Mouse (Mus musculus) macrophage (primary cell): ENCODE measurements around the gene Zfp831. TPM values are rescaled to one million over a fixed set of nuclear protein-coding genes. Genes with fewer than 3 reads are reported as not detected.

Experiments used
- H3K27ac ChIP-seq: fragments of 350-480 bp; formaldehyde crosslinking; 2 replicates; pipeline ENCODE4 v1.9.0; 2021
- H3K36me3 ChIP-seq: fragments of 350-480 bp; formaldehyde crosslinking; 2 replicates; pipeline ENCODE4 v1.9.0; 2021; ENCODE audit errors: inconsistent target
- H3K4me3 ChIP-seq: fragments of 350-480 bp; formaldehyde crosslinking; 2 replicates; pipeline ENCODE4 v1.9.0; 2021; ENCODE audit errors: inconsistent target
- H3K79me2 ChIP-seq: fragments of 350-480 bp; formaldehyde crosslinking; 2 replicates; pipeline ENCODE4 v1.9.0; 2021; ENCODE audit errors: inconsistent target
- WGBS: methylation state at CpG from one replicate; pipeline ENCODE4 v1.1.7; 2026; ENCODE audit warnings: inconsistent platforms; ENCODE audit not compliant: missing documents; 5-methylcytosine and 5-hydroxymethylcytosine counted together
- polyA plus RNA-seq: library from polyadenylated mRNA; stranded (reverse); fragments of 250-400 nt; gene quantifications from 3 replicates; pipeline ENCODE4 v1.2.4, GENCODE M21; 2018; ENCODE audit warnings: inconsistent platforms

Gene Zfp831
- polyA plus RNA-seq, 1 experiment from 2014 or later, result 0.03 TPM

DNA sequence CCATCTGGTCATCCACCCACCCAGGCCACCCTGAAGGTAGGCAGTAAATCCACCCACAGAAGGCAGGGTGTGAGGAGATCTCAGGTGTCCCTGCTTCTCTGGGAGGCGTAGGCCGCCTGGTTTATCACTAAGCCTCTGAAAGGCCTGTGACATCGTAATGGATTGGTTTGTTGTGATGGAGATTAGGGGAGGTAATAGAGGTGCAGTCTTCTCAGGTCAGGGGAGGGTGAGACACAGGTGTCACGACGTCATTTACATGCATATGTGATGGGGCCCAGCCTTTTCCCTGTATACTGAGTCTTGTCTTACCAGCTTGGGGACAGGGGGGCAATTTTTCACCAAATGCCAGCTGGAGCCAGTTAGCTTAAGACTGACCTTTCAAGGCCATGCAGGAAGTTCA lies 22.1 kb downstream of the Zfp831 start:
- H3K27ac ChIP-seq, result no peak overlapping the region
- no peak overlapping the region for H3K4me3 ChIP-seq
- H3K79me2 ChIP-seq, result no peaks in the 10 kb centered on the region
- WGBS, result 94% methylated on average over 5 of the region's 5 CpGs
- no peaks in the 10 kb centered on the region for H3K36me3 ChIP-seq

DNA sequence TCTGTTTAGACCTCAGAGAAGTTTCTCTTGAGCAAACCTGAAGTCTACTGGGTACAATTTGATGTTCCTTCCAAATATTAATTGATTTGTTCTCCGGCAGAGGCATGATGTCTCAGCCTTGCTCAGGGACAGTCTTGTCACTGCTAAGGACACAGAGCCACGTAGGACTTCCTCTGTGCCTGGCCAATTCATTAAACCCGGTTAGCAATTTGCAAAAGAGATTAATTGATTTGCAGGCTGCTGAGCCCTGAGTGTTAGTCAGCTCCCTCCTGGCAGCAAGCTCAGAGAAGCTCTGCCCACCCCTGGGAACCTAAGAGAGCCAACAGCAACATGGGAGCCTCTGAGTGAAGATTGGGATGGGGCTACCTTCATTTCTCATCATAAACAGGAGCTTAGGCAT lies 25.5 kb downstream of the Zfp831 start:
- no peak overlapping the region for H3K27ac ChIP-seq
- no peaks in the 10 kb centered on the region for H3K36me3 ChIP-seq
- H3K79me2 ChIP-seq, result no peaks in the 10 kb centered on the region
- 81% methylated on average over 3 of the region's 3 CpGs for WGBS
- no peak overlapping the region for H3K4me3 ChIP-seq

- no peaks in the 10 kb centered on the region for H3K36me3 ChIP-seq
- no peaks in the 10 kb centered on the region for H3K79me2 ChIP-seq
- no peak overlapping the region for H3K27ac ChIP-seq
- H3K4me3 ChIP-seq, result peak overlapping the region; percentile 30; the same call in 1 of the 2 replicates
- whole genome bisulfite sequencing, result 53% methylated on average over 11 of the region's 11 CpGs
These were observed 29.3 kb downstream of the Zfp831 start for GRCm38 (mm10) chr2:174672506-174673190.

DNA sequence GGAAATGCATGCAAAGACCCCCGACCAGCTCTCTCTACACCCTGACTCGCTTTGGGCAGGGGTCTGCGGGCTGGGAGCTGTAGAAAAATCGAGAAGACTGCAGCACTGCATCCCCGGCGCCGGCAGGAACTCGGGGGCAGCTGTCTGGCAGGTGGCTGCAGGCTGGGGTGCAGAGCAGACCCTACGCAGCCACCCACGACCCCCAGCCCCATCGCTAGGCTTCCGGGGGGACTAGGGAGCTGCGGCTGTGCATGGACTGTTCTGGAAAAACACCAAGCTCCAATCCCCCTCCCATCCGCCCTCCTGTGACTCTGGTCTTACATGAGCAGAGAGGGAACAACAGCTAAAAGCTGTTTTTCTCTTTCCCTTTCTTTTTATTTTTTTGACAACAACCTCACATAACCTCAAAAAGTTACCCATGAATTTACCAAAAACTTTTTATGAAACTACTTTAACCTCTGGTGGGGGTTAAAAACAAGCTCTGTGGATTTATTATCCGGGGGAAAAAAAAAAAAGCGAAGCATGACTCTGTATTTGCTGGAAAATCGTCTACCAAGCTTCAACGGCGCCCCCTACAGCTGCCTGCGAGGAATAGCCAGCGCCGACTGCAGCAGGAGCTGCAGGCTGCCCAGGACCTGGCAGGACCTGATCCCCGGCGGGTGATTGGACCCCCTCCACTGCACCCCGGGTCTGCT lies 30.4 kb downstream of the Zfp831 start:
- Histone ChIP-seq H3K4me3 (peak overlapping the region; percentile 30), H3K27ac (no peak overlapping the region), H3K79me2 (no peaks in the 10 kb centered on the region), H3K36me3 (no peaks in the 10 kb centered on the region)
- 3% methylated on average over 22 of the region's 25 CpGs for WGBS

DNA sequence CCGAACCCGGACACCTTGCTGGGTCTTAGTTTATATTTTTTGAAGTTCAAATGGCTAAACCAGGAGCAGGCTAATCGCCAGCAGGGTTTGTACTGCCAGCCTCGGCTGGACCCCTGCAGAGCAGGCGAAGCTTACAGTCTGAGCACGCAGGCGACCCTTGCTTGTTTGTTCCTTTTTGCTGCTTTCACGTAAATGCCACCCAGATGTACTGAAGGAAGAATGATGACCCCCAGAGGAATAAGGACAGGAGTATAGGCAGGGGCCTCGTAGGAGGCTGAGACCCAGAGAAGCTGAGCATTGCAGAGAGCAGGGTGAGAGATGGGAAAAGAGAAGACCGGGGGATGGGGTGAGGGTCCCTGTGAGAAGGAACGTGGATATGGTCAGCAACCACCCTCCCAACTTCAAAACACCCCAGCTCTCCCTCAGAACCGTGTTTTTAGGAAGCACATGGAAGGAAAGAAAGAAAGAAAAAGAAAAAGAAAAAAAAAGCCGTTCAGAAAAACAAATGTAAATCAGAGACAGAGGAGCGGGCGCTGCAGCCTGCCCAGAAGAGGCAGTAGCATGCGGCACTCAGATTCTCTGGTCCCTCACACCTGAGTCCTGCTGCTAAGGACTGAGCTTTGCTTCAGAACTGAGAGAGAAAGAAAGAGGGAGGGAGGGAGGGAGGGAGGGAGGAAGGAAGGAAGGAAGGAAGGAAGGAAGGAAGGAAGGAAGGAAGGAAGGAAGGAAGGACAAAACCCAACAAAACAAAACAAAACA lies 31.1 kb downstream of the Zfp831 start:
- WGBS, result 73% methylated on average over 15 of the region's 16 CpGs

DNA sequence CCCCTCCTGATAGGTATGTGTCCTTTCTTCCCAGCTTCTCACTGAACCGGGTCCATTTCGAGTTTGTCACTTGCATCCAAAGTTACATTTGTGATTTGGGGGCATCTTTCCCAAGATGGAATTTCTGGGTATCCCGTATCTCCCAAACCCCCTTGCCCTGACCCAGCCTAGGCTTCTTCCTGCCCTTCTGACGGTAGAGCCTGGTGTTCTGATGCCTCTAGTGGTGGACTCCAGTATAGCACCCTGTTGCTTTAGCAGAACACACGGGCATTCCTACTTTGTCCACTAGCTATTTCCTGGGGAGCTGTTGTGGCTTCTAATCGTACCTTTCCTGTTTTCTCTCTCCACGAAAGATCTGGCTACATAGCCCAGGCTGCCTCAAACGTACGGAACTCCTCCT lies 32.3 kb downstream of the Zfp831 start:
- Histone ChIP-seq H3K79me2 (no peaks in the 10 kb centered on the region), H3K27ac (no peak overlapping the region), H3K4me3 (no peak overlapping the region), H3K36me3 (no peaks in the 10 kb centered on the region)
- 14% methylated on average over 9 of the region's 9 CpGs for WGBS

More for the DNA sequence above, 31.1 kb downstream of the Zfp831 start:
- Histone ChIP-seq H3K4me3 (no peak overlapping the region), H3K79me2 (no peaks in the 10 kb centered on the region), H3K36me3 (no peaks in the 10 kb centered on the region), H3K27ac (no peak overlapping the region)

GRCm38 (mm10) chr2:174701351-174701750 lies 58.0 kb downstream of the Zfp831 start:
- H3K4me3 ChIP-seq, result no peak overlapping the region
- whole genome bisulfite sequencing, result 91% methylated on average over 8 of the region's 8 CpGs
- H3K79me2 ChIP-seq, result no peaks in the 10 kb centered on the region
- H3K36me3 ChIP-seq, result no peaks in the 10 kb centered on the region
- H3K27ac ChIP-seq, result no peak overlapping the region

DNA sequence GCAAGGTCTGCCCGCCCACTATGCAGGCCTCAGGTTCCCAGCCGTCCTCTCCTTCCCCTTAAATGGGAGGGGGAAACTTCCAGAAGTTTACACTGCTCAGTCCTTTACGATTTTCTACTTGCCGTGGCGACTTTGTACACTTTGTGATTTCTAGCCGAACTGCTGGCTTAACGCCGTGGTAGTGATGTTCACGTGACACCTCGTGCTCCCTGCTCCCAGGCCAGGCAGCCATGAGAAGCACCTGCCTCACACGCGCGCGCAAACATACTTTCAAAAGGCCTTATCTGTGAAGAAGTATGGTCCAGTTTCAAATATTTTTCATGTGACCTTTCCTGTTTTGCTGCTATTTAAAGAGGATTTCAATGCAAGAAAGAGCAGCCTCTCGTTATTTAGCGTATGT lies 63.8 kb downstream of the Zfp831 start:
- H3K36me3 ChIP-seq, result no peaks in the 10 kb centered on the region
- no peak overlapping the region for H3K4me3 ChIP-seq
- no peak overlapping the region for H3K27ac ChIP-seq
- WGBS, result 92% methylated on average over 8 of the region's 16 CpGs
- H3K79me2 ChIP-seq, result no peaks in the 10 kb centered on the region

GRCm38 (mm10) chr2:174708587-174708986 lies 65.3 kb downstream of the Zfp831 start:
- no peaks in the 10 kb centered on the region for H3K36me3 ChIP-seq
- H3K4me3 ChIP-seq, result no peak overlapping the region
- H3K79me2 ChIP-seq, result no peaks in the 10 kb centered on the region
- H3K27ac ChIP-seq, result no peak overlapping the region
- 77% methylated on average over 4 of the region's 4 CpGs for WGBS

DNA sequence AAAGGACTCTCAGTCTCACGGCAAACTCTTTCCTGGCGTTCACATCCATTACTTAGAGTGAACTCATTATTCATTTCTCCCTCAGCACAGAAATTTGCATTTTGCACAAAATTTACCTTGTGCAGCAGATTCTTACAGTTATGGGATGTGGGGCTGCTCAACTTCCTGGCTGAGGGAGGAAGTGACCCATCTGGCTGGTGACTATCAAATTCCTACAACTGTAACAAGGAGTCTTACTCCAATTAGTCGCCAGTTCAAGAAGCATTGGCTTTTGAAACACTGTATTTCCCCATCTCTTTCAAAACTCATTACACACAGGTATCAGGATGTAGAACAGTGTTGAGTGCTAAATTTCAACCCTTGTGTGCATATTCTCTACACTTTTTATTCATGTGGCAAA lies 66.9 kb downstream of the Zfp831 start:
- H3K36me3 ChIP-seq, result no peaks in the 10 kb centered on the region
- H3K79me2 ChIP-seq, result no peaks in the 10 kb centered on the region
- no peak overlapping the region for H3K27ac ChIP-seq
- H3K4me3 ChIP-seq, result no peak overlapping the region
- WGBS, result 55% methylated on average over 3 of the region's 3 CpGs

- WGBS, result 80% methylated on average over 1 of the region's 1 CpGs
- no peak overlapping the region for H3K27ac ChIP-seq
- H3K79me2 ChIP-seq, result no peaks in the 10 kb centered on the region
- H3K4me3 ChIP-seq, result no peak overlapping the region
- H3K36me3 ChIP-seq, result no peaks in the 10 kb centered on the region
These were observed 68.7 kb downstream of the Zfp831 start for GRCm38 (mm10) chr2:174712043-174712442.

DNA sequence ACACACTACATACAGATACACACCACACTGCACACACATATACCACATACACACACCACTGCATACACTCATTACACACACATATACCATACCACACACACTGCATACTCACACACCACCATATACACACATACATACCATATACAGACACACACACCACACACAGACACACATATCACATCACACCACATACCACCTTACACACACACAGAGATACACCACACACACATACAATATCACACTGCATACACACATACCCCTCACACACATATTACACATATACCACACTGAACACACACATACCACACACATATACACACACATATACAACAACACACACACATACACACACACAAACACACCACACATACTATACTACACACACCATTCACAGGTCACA lies 72.6 kb downstream of the Zfp831 start:
- Histone ChIP-seq H3K36me3 (no peaks in the 10 kb centered on the region), H3K79me2 (no peaks in the 10 kb centered on the region), H3K27ac (no peak overlapping the region), H3K4me3 (no peak overlapping the region)

DNA sequence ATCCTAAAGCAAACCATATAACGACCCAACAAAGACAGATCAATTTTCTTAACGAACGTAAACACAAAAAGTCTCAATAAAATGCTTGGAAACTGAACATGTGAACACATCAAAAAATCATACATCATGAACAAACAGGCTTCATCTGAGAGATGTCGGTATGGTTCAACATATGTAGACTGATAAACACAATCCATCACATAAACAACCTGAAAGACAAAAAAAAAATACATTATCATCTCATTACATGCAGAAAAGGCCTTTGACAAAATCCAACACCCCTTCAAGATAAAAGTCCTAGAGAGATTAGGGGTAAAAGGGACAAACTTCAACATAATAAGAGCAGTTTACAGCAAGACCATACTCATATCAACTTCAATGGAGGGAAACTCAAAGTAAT lies 74.5 kb downstream of the Zfp831 start:
- no peaks in the 10 kb centered on the region for H3K79me2 ChIP-seq
- no peak overlapping the region for H3K4me3 ChIP-seq
- H3K27ac ChIP-seq, result no peak overlapping the region
- 96% methylated on average over 4 of the region's 4 CpGs for WGBS
- no peaks in the 10 kb centered on the region for H3K36me3 ChIP-seq

GRCm38 (mm10) chr2:174727114-174727823 lies 83.9 kb downstream of the Zfp831 start:
- Histone ChIP-seq H3K79me2 (no peaks in the 10 kb centered on the region), H3K4me3 (no peak overlapping the region), H3K27ac (no peak overlapping the region), H3K36me3 (no peaks in the 10 kb centered on the region)
- 88% methylated on average over 10 of the region's 10 CpGs for WGBS
